In the genomic region with DNA sequence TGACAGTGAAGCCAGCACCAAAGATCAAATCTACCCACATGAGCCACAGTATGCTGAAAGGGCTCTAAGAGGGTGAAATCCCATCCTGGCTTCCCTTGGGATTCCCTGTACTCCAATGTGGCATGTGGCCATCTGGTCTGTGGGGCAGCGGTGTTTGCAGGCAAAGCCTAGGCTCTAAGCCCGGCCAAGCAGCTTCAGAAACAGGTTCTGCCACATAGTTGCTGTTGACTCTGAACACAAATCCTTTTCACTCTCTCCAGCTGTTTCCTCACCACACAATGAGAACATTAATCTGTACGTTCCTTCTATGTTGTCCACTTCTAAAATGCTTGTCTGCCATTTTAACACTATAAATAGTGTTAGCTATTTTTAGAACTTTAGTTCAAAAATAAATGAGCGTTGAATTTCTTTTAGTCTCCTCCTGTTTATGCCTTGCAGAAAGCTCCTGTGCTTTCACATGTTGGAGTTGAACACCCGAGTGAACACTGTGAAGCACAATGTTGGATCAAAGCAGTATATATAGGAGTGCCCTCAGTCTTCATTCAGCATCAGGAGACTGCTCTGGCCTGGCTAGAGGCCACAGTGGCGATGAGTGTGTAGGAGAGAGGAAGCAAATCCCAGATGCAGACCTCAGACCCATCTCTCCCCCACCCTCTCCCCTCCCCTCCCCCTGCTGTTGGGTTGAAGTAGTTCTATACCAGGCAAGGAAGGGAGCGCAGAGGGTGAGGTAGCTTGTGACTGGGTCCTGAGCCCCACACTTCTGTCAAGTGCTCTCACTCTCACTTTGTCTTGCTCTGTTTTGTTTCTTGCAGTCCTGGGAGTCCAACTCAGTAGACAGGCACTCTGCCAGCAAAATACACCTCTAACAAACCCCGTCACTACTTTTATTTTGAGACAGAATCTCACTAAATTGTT, we compare ENCODE assay signal across 8 mouse cellular contexts.
DNase-seq lines count a peak whose midpoint lies in the region; ATAC-seq and TF ChIP-seq lines count a peak whose summit lies in the region.

No protein-coding gene starts in this region.

- no peak for ATAC-seq in embryonic facial prominence, embryonic 13.5 days (ENCODE audit: insufficient number of reproducible peaks, insufficient read depth, low FRiP score, low TSS enrichment, low read depth)
- ATAC-seq in activated CD4-positive, CD25-positive, alpha-beta regulatory T cell, adult 4 months, result no peak

- no peak overlapping the region for H3K4me3 ChIP-seq in heart, embryonic 10.5 days
- H3K4me3 ChIP-seq in embryonic facial prominence, embryonic 13.5 days, result no peak overlapping the region
- H3K4me3 ChIP-seq in layer of hippocampus, adult 2 months, result no peak overlapping the region

- peaks cover 12% of the 10 kb centered on the region; the same call in 1 of the 2 replicates for H3K36me3 ChIP-seq in heart, embryonic 10.5 days
- peaks cover 14% of the 10 kb centered on the region for H3K36me3 ChIP-seq in embryonic facial prominence, embryonic 13.5 days

- WGBS in heart, embryonic 10.5 days, result 57% methylated on average over 8 of the region's 8 CpGs
- WGBS in embryonic facial prominence, embryonic 13.5 days, result 55% methylated on average over 8 of the region's 8 CpGs

- DNase-seq in heart, embryonic 10.5 days (ENCODE audit: low spot score), result no peak
- no peak for DNase-seq in heart, adult 9 months (ENCODE audit: low spot score in 2 of 2)
- peak; percentile 45 for DNase-seq in kidney, adult 18-20 months
- peak; percentile 73 for DNase-seq in lung, postnatal 25 days (ENCODE audit: low spot score)
- no peak for DNase-seq in layer of hippocampus, adult 2 months (ENCODE audit: low spot score in 2 of 2)
- no peak for DNase-seq in layer of hippocampus, postnatal 14 days (ENCODE audit: low spot score in 2 of 2)

- no peaks in the 10 kb centered on the region for H3K27me3 ChIP-seq in heart, embryonic 10.5 days (ENCODE audit: insufficient read depth, poor library complexity, severe bottlenecking)
- H3K27me3 ChIP-seq in embryonic facial prominence, embryonic 13.5 days, result no peaks in the 10 kb centered on the region

- H3K4me1 ChIP-seq in heart, embryonic 10.5 days, result peaks cover 17% of the 10 kb centered on the region
- H3K4me1 ChIP-seq in embryonic facial prominence, embryonic 13.5 days, result peaks cover 21% of the 10 kb centered on the region; the same call in 1 of the 2 replicates

- no peak for TF ChIP-seq CTCF in layer of hippocampus, adult 2 months (conservative IDR thresholded peaks at IDR 0.05)

- H3K9me3 ChIP-seq in heart, embryonic 10.5 days, result no peaks in the 10 kb centered on the region
- no peaks in the 10 kb centered on the region for H3K9me3 ChIP-seq in embryonic facial prominence, embryonic 13.5 days

- H3K27ac ChIP-seq in heart, embryonic 10.5 days, result peak overlapping the region; percentile 53
- peak overlapping the region; percentile 73 for H3K27ac ChIP-seq in embryonic facial prominence, embryonic 13.5 days
- H3K27ac ChIP-seq in layer of hippocampus, adult 2 months, result no peak overlapping the region

- H3K9ac ChIP-seq in embryonic facial prominence, embryonic 13.5 days, result no peak overlapping the region

- H3K4me2 ChIP-seq in embryonic facial prominence, embryonic 13.5 days, result no peak overlapping the region

Comparison
In these comparisons a context has a peak if more than half of its experiments do, and no peak if none do; other contexts are left out.
1. DNase-seq: peak in kidney, adult 18-20 months (single experiment) and lung, postnatal 25 days (single experiment); none in heart, embryonic 10.5 days (single experiment), heart, adult 9 months (0 of 2), layer of hippocampus, adult 2 months (0 of 2) and layer of hippocampus, postnatal 14 days (0 of 2).